Mouse (Mus musculus) neural tube, embryonic 11.5 days (tissue): ENCODE data around the gene Usp2. TPM values are rescaled to one million over a fixed set of nuclear protein-coding genes. Genes with fewer than 3 reads are reported as not detected.

Experiments used
- ATAC-seq: fragments of 200-750 bp; cut with Nextera tagmentation; 2 replicates; pipeline ENCODE4 v1.8.0; 2017; ENCODE audit warnings: moderate number of reproducible peaks, mild to moderate bottlenecking, moderate TSS enrichment, moderate library complexity; ENCODE audit not compliant: insufficient read depth, low FRiP score, low TSS enrichment
- DNase-seq: peaks from one replicate; pipeline ENCODE4 v3.0.0-alpha.2; 2015; ENCODE audit warnings: low spot score
- H3K27ac ChIP-seq: fragments of 300-500 bp; sonication (generic); 2 replicates; pipeline ENCODE4 v1.5.1; 2014; ENCODE audit warnings: low read depth, mild to moderate bottlenecking, low read length
- H3K27me3 ChIP-seq: fragments of 300-500 bp; sonication (generic); 2 replicates; pipeline ENCODE4 v1.6.1; 2014; ENCODE audit warnings: mild to moderate bottlenecking, low read length, mixed read lengths; ENCODE audit not compliant: control insufficient read depth, insufficient read depth
- H3K36me3 ChIP-seq: fragments of 300-500 bp; sonication (generic); 2 replicates; pipeline ENCODE4 v1.6.1; 2014; ENCODE audit warnings: mild to moderate bottlenecking, low read length, moderate library complexity, mixed read lengths; ENCODE audit not compliant: control insufficient read depth, insufficient read depth
- H3K4me1 ChIP-seq: fragments of 300-500 bp; sonication (generic); 2 replicates; pipeline ENCODE4 v1.6.1; 2014; ENCODE audit warnings: low read length, mixed read lengths; ENCODE audit not compliant: control insufficient read depth, insufficient read depth
- H3K4me2 ChIP-seq: fragments of 300-500 bp; sonication (generic); 2 replicates; pipeline ENCODE4 v1.6.1; 2014; ENCODE audit warnings: low read depth, mild to moderate bottlenecking, moderate library complexity
- H3K4me3 ChIP-seq: fragments of 300-500 bp; sonication (generic); 2 replicates; pipeline ENCODE4 v1.5.1; 2014; ENCODE audit warnings: low read depth, low read length
- H3K9ac ChIP-seq: fragments of 300-500 bp; sonication (generic); 2 replicates; pipeline ENCODE4 v1.6.1; 2014; ENCODE audit warnings: mild to moderate bottlenecking, low read length
- H3K9me3 ChIP-seq: fragments of 300-500 bp; sonication (generic); 2 replicates; pipeline ENCODE4 v1.6.1; 2016; ENCODE audit warnings: low read length; ENCODE audit not compliant: control insufficient read depth
- WGBS: fragments of 180-500 bp; shearing (Covaris S2); extraction: QIAGEN DNeasy Blood & Tissue Kit; methylation state at CpG from one replicate; pipeline ENCODE4 v1.1.7; 2014; 5-methylcytosine and 5-hydroxymethylcytosine counted together
- polyA plus RNA-seq: library from polyadenylated mRNA; unstranded; fragments of >200 nt; fragmentation: Nextera tagmentation; extraction: Ambion mirVana; gene quantifications from 2 replicates; pipeline ENCODE4 v1.2.1, GENCODE M21; 2014

Usp2 gene
- polyA plus RNA-seq, 1 experiment from 2014 or later: 10.5 TPM

DNA sequence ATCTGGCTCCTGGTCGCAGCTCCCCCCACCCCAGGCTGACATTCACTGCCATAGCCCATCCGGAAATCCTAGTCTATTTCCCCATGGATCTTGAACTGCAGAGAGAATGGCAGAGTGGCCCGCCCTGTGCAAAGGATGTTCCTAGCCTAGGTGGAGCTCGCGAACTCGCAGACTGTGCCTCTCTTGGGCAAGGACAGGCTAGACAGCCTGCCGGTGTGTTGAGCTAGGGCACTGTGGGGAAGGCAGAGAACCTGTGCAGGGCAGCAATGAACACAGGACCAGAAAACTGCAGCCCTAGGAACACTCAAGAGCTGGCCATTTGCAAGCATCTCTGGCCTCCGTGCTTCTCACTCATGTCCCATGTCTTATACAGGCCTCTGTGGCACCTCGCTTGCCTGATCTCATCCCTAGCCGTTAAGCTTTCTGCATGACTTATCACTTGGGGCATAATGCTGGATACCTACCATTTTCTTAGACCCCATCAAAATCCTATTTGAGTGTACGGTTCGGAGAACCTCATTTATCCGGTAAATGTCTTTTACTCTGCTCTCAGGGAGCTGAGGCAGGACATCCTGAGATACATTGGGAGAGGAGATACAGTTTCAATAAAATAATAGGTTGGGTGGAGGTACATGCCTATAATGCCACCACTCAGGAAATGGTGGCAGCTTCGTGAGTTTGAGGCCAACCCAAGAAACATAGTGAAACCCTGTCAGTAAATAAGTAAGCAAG lies 22.2 kb upstream of the Usp2 start:
- 41% methylated on average over 14 of the region's 14 CpGs for WGBS
- no peaks in the 10 kb centered on the region for H3K9me3 ChIP-seq
- no peak overlapping the region for H3K27ac ChIP-seq
- no peak for DNase-seq
- no peak for ATAC-seq
- no peak overlapping the region for H3K4me2 ChIP-seq
- no peak overlapping the region for H3K4me3 ChIP-seq
- H3K9ac ChIP-seq: no peak overlapping the region
- H3K27me3 ChIP-seq: peaks cover 30% of the 10 kb centered on the region
- H3K4me1 ChIP-seq: peaks cover 7% of the 10 kb centered on the region
- H3K36me3 ChIP-seq: no peaks in the 10 kb centered on the region

- Histone ChIP-seq H3K9me3 (no peaks in the 10 kb centered on the region), H3K27me3 (peaks cover 30% of the 10 kb centered on the region), H3K4me1 (peaks cover 7% of the 10 kb centered on the region), H3K36me3 (no peaks in the 10 kb centered on the region), H3K4me3 (no peak overlapping the region), H3K9ac (no peak overlapping the region), H3K4me2 (no peak overlapping the region), H3K27ac (no peak overlapping the region)
- 92% methylated on average over 2 of the region's 3 CpGs for WGBS
- DNase-seq (no peak), ATAC-seq (no peak)
Measured at GRCm38 (mm10) chr9:44045158-44045883, 21.5 kb upstream of the Usp2 start.

- peaks cover 7% of the 10 kb centered on the region for H3K4me1 ChIP-seq
- no peak overlapping the region for H3K9ac ChIP-seq
- H3K4me2 ChIP-seq: no peak overlapping the region
- WGBS: 76% methylated on average over 5 of the region's 5 CpGs
- ATAC-seq (no peak), DNase-seq (no peak)
- peaks cover 30% of the 10 kb centered on the region for H3K27me3 ChIP-seq
- no peak overlapping the region for H3K27ac ChIP-seq
- no peak overlapping the region for H3K4me3 ChIP-seq
- no peaks in the 10 kb centered on the region for H3K9me3 ChIP-seq
- no peaks in the 10 kb centered on the region for H3K36me3 ChIP-seq
Measured at GRCm38 (mm10) chr9:44045884-44046272, 20.9 kb upstream of the Usp2 start.

- no peak overlapping the region for H3K27ac ChIP-seq
- H3K9me3 ChIP-seq: no peaks in the 10 kb centered on the region
- ATAC-seq (no peak), DNase-seq (no peak)
- H3K4me1 ChIP-seq: peaks cover 7% of the 10 kb centered on the region
- H3K4me3 ChIP-seq: no peak overlapping the region
- H3K27me3 ChIP-seq: peaks cover 30% of the 10 kb centered on the region
- no peak overlapping the region for H3K4me2 ChIP-seq
- H3K36me3 ChIP-seq: no peaks in the 10 kb centered on the region
- H3K9ac ChIP-seq: no peak overlapping the region
- WGBS: 88% methylated on average over 12 of the region's 12 CpGs
Measured at GRCm38 (mm10) chr9:44046426-44046825, 20.4 kb upstream of the Usp2 start.

- Histone ChIP-seq H3K27ac (no peak overlapping the region), H3K4me3 (no peak overlapping the region), H3K9me3 (no peaks in the 10 kb centered on the region), H3K9ac (no peak overlapping the region), H3K4me1 (peaks cover 7% of the 10 kb centered on the region), H3K36me3 (no peaks in the 10 kb centered on the region), H3K27me3 (peaks cover 29% of the 10 kb centered on the region), H3K4me2 (no peak overlapping the region)
- 85% methylated on average over 6 of the region's 6 CpGs for WGBS
- no peak for ATAC-seq
- no peak for DNase-seq
Measured at GRCm38 (mm10) chr9:44047071-44047470, 19.8 kb upstream of the Usp2 start.

GRCm38 (mm10) chr9:44047571-44048490 lies 19.0 kb upstream of the Usp2 start:
- Histone ChIP-seq H3K27ac (no peak overlapping the region), H3K36me3 (no peaks in the 10 kb centered on the region), H3K9me3 (no peaks in the 10 kb centered on the region), H3K4me3 (no peak overlapping the region), H3K4me2 (no peak overlapping the region), H3K4me1 (peaks cover 7% of the 10 kb centered on the region), H3K27me3 (peaks cover 23% of the 10 kb centered on the region), H3K9ac (no peak overlapping the region)
- no peak for ATAC-seq
- 77% methylated on average over 14 of the region's 14 CpGs for WGBS
- no peak for DNase-seq

GRCm38 (mm10) chr9:44048541-44049380 lies 18.1 kb upstream of the Usp2 start:
- H3K27me3 ChIP-seq: peaks cover 14% of the 10 kb centered on the region
- H3K36me3 ChIP-seq: no peaks in the 10 kb centered on the region
- peaks cover 1% of the 10 kb centered on the region; the same call in 1 of the 2 replicates for H3K4me1 ChIP-seq
- ATAC-seq (no peak), DNase-seq (no peak)
- no peak overlapping the region for H3K4me2 ChIP-seq
- 82% methylated on average over 15 of the region's 15 CpGs for WGBS
- no peak overlapping the region for H3K4me3 ChIP-seq
- no peak overlapping the region for H3K9ac ChIP-seq
- H3K9me3 ChIP-seq: no peaks in the 10 kb centered on the region
- H3K27ac ChIP-seq: no peak overlapping the region
